ENCODE assay signal across 9 mouse cellular contexts in genomic region chr2:32096122-32096420, GRCm38 (mm10). TPM values are rescaled to one million over a fixed set of nuclear protein-coding genes. Genes with fewer than 3 reads are reported as not detected.
DNase-seq lines count a peak whose midpoint lies in the region; ATAC-seq lines count a peak whose summit lies in the region.
"Had no signal": no experiment of that assay in that cellular context is flagged by ENCODE, and none has a peak within 500 bp of the region (broad histone marks: within the 10 kb centered on the region; RNA-seq: fewer than 3 reads in every experiment).

No protein-coding gene starts in this region.

- H3K36me3 ChIP-seq in kidney, embryonic 14.5 days (ENCODE audit: control insufficient read depth, insufficient read depth, low read length) = no peaks in the 10 kb centered on the region
- H3K36me3 ChIP-seq in hindbrain, embryonic 14.5 days (replicated peaks; ENCODE audit: control insufficient read depth, insufficient read depth) = peaks cover 10% of the 10 kb centered on the region; the same call in 1 of the 2 replicates
- peaks cover 6% of the 10 kb centered on the region; the same call in 1 of the 2 replicates for H3K36me3 ChIP-seq in midbrain, embryonic 16.5 days (ENCODE audit: control insufficient read depth, insufficient read depth, low read length)
- H3K36me3 ChIP-seq: G1E had no signal

- peak overlapping the region; percentile 44; the same call in 1 of the 2 replicates for H3K9ac ChIP-seq in kidney, embryonic 14.5 days (ENCODE audit: low read depth, low read length)
- peak overlapping the region; percentile 80 for H3K9ac ChIP-seq in hindbrain, embryonic 14.5 days
- peak overlapping the region; percentile 85 for H3K9ac ChIP-seq in midbrain, embryonic 16.5 days (ENCODE audit: low read depth, low read length)

- peak overlapping the region; percentile 28; the same call in 1 of the 2 replicates for H3K4me3 ChIP-seq in kidney, embryonic 14.5 days (ENCODE audit: low read length)
- H3K4me3 ChIP-seq in hindbrain, embryonic 14.5 days (replicated peaks; ENCODE audit: low read length) = peak overlapping the region; percentile 47
- H3K4me3 ChIP-seq in midbrain, embryonic 16.5 days (ENCODE audit: low read depth, low read length) = peak overlapping the region; percentile 53

- H3K27me3 ChIP-seq in kidney, embryonic 14.5 days (ENCODE audit: control insufficient read depth, insufficient read depth, low read length) = no peaks in the 10 kb centered on the region
- H3K27me3 ChIP-seq in hindbrain, embryonic 14.5 days (ENCODE audit: control insufficient read depth, insufficient read depth, low read length) = no peaks in the 10 kb centered on the region
- H3K27me3 ChIP-seq in midbrain, embryonic 16.5 days (ENCODE audit: control insufficient read depth, insufficient read depth, low read depth, low read length) = no peaks in the 10 kb centered on the region

- H3K27ac ChIP-seq in kidney, embryonic 14.5 days (ENCODE audit: low read depth, low read length) = no peak overlapping the region
- H3K27ac ChIP-seq in hindbrain, embryonic 14.5 days = peak overlapping the region; percentile 71
- no peak overlapping the region for H3K27ac ChIP-seq in midbrain, embryonic 16.5 days (ENCODE audit: low read length)

- no peaks in the 10 kb centered on the region for H3K4me1 ChIP-seq in kidney, embryonic 14.5 days (ENCODE audit: control insufficient read depth, insufficient read depth, low read length)
- peaks cover 22% of the 10 kb centered on the region for H3K4me1 ChIP-seq in hindbrain, embryonic 14.5 days (replicated peaks; ENCODE audit: control insufficient read depth, insufficient read depth, low read length)
- H3K4me1 ChIP-seq in midbrain, embryonic 16.5 days (ENCODE audit: control insufficient read depth, insufficient read depth, low read length) = peaks cover 12% of the 10 kb centered on the region

- H3K9me3 ChIP-seq in kidney, embryonic 14.5 days (ENCODE audit: control insufficient read depth, low read length) = no peaks in the 10 kb centered on the region
- peaks cover 4% of the 10 kb centered on the region; the same call in 1 of the 2 replicates for H3K9me3 ChIP-seq in hindbrain, embryonic 14.5 days (ENCODE audit: control insufficient read depth, low read length)
- no peaks in the 10 kb centered on the region for H3K9me3 ChIP-seq in midbrain, embryonic 16.5 days (replicated peaks; ENCODE audit: control insufficient read depth, low read length, poor library complexity, severe bottlenecking)

- ATAC-seq in kidney, embryonic 14.5 days (ENCODE audit: low FRiP score, low TSS enrichment) = no peak
- ATAC-seq in hindbrain, embryonic 14.5 days (ENCODE audit: low FRiP score) = peak; percentile 35
- no peak; the same call in 1 of the 2 replicates for ATAC-seq in midbrain, embryonic 16.5 days

- H3K4me2 ChIP-seq in kidney, embryonic 14.5 days (replicated peaks; ENCODE audit: low read depth, low read length) = peak overlapping the region; percentile 33
- H3K4me2 ChIP-seq in hindbrain, embryonic 14.5 days (replicated peaks) = peak overlapping the region; percentile 85
- peak overlapping the region; percentile 94 for H3K4me2 ChIP-seq in midbrain, embryonic 16.5 days (ENCODE audit: low read length)

- DNase-seq in kidney, adult 9 months = no peak
- peak; percentile 70 to 73 for DNase-seq in cerebellum, postnatal 14 days
- DNase-seq in hindbrain, embryonic 14.5 days (ENCODE audit: low spot score) = no peak
- DNase-seq in left cerebral cortex, adult 8-10 months (ENCODE audit: low spot score in 2 of 2) = no peak
- no peak for DNase-seq in thymus, postnatal 25 days
- DNase-seq in kidney, postnatal 10 days = no peak

- WGBS in kidney, embryonic 14.5 days = 84% methylated on average over 10 of the region's 10 CpGs
- 70% methylated on average over 10 of the region's 10 CpGs for WGBS in hindbrain, embryonic 14.5 days
- 79% methylated on average over 10 of the region's 10 CpGs for WGBS in midbrain, embryonic 16.5 days

RNA-seq across cellular contexts. Expression of gene Plpp7, which starts 0.7 kb away (rescaled TPM):
- polyA plus RNA-seq in kidney, embryonic 14.5 days (2014; fragmentation: Nextera tagmentation; extraction: Ambion mirVana) = 4.0 and 5.5 TPM in 2 replicates
- polyA plus RNA-seq in hindbrain, embryonic 14.5 days (2014; fragmentation: Nextera tagmentation; extraction: Ambion mirVana) = 22.4 and 27.5 TPM in 2 replicates
- 25.0 and 28.4 TPM in 2 replicates for polyA plus RNA-seq in midbrain, embryonic 16.5 days (2015; fragmentation: Nextera tagmentation; extraction: Ambion mirVana)
- total RNA-seq in left cerebral cortex, adult 8-10 months (2022) = 10 to 100 TPM; 26.8 to 31.7 (median 28.8) TPM

RNA-seq across cellular contexts. Expression of gene Fam78a, which starts 11.4 kb away (rescaled TPM):
- 1.2 and 1.7 TPM in 2 replicates for polyA plus RNA-seq in kidney, embryonic 14.5 days (2014; fragmentation: Nextera tagmentation; extraction: Ambion mirVana)
- 0.52 and 0.56 TPM in 2 replicates for polyA plus RNA-seq in hindbrain, embryonic 14.5 days (2014; fragmentation: Nextera tagmentation; extraction: Ambion mirVana)
- 0.41 and 0.45 TPM in 2 replicates for polyA plus RNA-seq in midbrain, embryonic 16.5 days (2015; fragmentation: Nextera tagmentation; extraction: Ambion mirVana)
- total RNA-seq in left cerebral cortex, adult 8-10 months (2022) = 10 to 100 TPM in 1 of 4 experiments, 1 to 10 TPM in 3; 6.9 to 15.6 (median 8.9) TPM

RNA-seq across cellular contexts. Expression of gene Prrc2b, which starts 54.8 kb away (rescaled TPM):
- polyA plus RNA-seq in kidney, embryonic 14.5 days (2014; fragmentation: Nextera tagmentation; extraction: Ambion mirVana) = 65.8 and 73.1 TPM in 2 replicates
- polyA plus RNA-seq in hindbrain, embryonic 14.5 days (2014; fragmentation: Nextera tagmentation; extraction: Ambion mirVana) = 105 and 119 TPM in 2 replicates
- polyA plus RNA-seq in midbrain, embryonic 16.5 days (2015; fragmentation: Nextera tagmentation; extraction: Ambion mirVana) = 69.8 and 77.9 TPM in 2 replicates
- total RNA-seq in left cerebral cortex, adult 8-10 months (2022) = 100 to 1,000 TPM; 248 to 277 (median 262) TPM

Comparison
In these comparisons a context has a peak if more than half of its experiments do, and no peak if none do; other contexts are left out.
1. H3K4me2 ChIP-seq: peak in every context shown above with its lines; median percentile 94 in midbrain, embryonic 16.5 days; 85 in hindbrain, embryonic 14.5 days; 33 in kidney, embryonic 14.5 days.
2. DNase-seq: peak in cerebellum, postnatal 14 days (2 of 2); none in kidney, adult 9 months (single experiment), hindbrain, embryonic 14.5 days (single experiment), left cerebral cortex, adult 8-10 months (0 of 2), thymus, postnatal 25 days (single experiment) and kidney, postnatal 10 days (single experiment).
3. Peak in every context shown above with its lines, with median percentiles within 50 percentile points of each other: H3K4me3 ChIP-seq and H3K9ac ChIP-seq.